Mouse (Mus musculus) ovary, postnatal 14 days (tissue): Measurements from ENCODE around the gene Calm3.
A peak's percentile ranks its signal among the peaks of the same experiment; 100 is the strongest.

Source experiments
- DNase-seq: peaks from one replicate; pipeline ENCODE4 v3.0.0; 2022; ENCODE audit warnings: low spot score

The Calm3 gene

DNA sequence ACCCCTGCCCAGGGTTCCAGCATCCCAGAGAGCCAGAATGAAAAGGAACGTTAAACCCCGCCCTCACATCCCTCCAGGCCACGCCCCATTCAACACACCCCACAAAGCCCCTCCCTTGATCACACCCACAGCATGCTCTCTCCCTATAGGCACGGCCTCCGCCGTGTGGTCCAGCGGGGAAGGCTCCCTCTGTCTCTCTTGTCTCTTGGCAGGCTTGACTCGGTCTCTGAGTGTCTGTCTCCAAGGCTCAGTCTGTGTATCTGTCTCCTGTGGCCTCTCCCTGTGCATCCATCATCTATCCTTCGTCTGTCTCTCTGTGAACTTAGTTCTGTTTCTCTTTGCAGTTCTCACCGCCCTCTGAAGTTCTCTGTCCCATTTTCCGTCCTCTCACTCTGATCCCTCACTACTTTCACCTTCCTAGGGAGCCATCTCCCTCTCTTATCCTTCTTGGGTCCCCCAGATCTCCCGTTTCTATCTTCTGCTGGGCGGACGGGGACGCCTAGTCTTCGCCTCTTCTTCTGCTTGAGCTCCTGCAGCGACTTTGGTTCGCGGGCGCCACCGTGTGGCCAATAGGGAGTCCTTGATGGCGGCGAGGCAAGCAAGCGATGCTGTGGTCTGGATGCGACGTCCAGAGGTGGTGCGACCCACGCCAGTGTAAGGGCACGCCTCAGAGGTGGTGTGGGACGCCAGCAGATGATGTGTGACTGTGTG, 32.1 kb downstream of the Calm3 start, which contains the start of gene Gng8:
TSS of gene Gng8 (plus strand) at position 146 of the 711 bp plus-strand sequence.
- peak; percentile 81 for DNase-seq

DNA sequence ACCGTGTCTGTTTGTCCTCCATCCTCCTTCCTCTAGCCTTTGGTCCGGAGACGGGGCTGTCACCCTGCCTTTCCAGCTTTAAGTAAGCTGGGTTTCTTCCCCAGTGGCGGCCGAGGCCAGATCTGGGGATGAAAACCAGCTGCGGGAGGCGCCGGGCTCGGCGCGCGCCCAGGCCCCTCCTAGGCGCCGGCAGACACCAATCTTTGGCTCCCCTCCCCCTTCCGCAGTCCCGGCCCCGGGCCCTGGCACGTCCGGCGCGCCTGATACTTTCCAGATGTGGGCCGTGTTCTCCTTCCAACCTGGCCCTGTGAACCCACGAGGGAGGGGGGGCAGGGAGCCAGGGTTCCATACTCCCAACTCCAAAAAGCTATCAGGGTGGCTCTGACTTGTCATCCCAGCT, 33.0 kb downstream of the Calm3 start:
- peak; percentile 76 for DNase-seq

DNA sequence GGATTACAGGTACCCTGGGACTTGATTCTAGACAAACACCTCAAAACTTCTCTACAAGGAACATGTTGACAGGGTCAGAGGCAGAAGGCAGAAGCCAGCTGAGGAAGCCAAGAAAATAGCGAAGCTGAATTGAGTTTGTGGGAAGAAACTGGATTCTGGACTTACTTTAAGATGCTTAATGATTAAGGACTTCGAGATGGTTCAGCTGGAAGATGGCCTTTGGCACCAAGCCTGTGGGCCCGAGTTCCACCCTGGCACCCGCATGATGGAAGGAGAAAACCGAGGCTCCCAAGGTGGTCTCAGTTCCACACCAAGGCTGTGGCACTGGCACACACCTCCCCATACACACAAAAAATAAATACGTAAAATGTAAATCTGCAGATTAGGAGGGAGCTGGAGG, 33.4 kb downstream of the Calm3 start:
- DNase-seq = no peak

DNA sequence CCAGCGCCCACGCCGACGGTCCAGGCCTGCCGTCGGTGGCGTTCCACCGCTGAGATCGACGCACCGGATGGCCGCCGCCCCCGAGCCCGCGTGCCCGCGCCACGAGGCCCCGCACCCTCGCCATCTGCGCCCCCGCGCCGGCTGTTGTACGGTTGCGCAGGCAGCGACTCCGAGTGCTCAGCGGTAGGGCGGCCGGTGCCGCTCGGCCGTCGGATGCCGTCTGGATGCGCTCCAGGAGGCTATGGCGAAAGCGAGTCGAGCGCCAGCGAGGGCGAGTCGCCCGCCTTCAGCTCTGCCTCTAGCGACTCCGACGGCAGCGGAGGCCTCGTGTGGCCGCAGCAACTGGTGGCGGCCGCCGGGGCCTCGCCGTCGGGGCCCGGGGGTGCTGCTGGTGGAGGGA, 38.0 kb downstream of the Calm3 start:
- no peak for DNase-seq

DNA sequence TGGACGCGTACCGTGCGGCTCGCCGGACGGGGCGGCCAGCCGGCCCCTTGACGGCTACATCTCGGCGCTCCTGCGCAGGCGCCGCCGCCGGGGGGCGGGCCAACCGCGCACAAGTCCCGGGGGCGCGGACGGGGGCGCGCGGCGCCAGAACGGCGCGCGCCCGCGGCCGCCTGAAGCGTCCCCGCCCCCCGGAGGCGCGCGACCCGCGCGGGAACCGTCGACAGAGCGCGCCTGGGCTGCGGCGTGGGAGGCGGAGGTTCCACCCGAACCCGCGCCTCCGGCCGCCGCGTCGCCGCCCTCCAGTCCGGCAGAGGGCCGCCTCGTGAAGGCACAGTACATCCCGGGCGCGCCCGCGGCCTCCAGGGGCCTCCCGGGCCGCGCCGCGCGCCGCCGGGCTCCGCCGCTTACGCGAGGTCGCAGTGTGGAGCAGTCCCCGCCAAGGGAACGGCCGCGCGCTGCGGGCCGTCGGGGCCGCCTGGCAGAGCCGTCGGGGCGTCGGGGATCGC, 38.6 kb downstream of the Calm3 start:
- DNase-seq = no peak

DNA sequence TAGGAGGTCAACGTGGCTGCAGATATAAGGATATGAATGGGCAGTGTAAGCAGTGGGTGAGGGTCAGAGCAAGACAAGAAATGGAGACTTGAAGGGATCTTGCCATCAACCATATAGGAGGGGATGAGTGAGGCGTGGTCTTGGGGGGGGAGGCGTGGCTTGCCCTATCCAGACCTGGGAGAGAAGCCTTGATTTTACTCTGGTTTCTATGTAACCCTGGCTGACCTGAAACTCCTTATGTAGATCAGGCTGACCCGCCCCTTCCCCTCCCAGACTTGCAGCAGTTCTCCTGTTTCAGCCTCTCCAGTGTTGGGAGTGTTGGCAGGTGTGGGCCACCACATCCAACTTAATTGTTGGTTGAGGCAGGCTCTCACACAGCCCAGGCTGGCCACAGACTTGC, 39.6 kb downstream of the Calm3 start:
- DNase-seq = no peak

DNA sequence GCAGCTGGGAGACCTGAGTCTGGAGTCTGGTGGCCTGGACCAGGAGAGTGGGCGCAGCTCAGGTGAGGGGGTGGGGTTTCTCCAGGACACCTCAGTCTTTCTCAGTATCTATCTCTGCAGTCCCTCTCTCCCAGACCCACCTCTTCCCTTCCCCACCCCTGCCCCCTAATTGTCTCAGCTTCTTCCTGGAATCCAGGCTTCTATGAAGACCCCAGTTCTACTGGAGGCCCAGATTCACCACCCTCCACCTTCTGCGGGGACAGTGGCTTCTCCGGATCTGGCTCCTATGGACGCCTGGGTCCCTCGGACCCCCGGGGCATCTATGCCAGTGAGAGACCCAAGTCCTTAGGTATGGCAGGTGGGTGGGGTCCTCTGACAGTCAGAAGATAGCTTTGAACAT, 40.8 kb downstream of the Calm3 start:
- no peak for DNase-seq

DNA sequence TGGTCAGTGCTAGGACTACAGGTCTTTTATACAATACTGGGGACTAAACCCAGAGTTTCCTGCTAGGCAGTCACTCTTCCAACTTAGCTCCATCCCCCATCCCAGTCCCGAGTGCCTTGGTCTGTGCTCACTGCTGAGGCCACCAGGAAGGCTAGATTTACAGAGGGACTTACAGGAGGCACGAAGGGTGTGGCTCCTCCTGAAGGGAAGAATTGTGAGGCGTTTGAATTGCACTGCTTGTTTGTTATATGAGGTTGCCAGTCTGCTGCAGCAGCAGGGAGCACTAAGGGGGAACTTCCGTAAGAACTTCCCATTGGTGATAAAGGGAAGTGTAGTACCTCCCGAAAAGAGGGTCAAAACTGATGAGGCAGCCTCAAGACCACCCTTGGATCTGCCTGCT, 43.3 kb downstream of the Calm3 start:
- DNase-seq = no peak

DNA sequence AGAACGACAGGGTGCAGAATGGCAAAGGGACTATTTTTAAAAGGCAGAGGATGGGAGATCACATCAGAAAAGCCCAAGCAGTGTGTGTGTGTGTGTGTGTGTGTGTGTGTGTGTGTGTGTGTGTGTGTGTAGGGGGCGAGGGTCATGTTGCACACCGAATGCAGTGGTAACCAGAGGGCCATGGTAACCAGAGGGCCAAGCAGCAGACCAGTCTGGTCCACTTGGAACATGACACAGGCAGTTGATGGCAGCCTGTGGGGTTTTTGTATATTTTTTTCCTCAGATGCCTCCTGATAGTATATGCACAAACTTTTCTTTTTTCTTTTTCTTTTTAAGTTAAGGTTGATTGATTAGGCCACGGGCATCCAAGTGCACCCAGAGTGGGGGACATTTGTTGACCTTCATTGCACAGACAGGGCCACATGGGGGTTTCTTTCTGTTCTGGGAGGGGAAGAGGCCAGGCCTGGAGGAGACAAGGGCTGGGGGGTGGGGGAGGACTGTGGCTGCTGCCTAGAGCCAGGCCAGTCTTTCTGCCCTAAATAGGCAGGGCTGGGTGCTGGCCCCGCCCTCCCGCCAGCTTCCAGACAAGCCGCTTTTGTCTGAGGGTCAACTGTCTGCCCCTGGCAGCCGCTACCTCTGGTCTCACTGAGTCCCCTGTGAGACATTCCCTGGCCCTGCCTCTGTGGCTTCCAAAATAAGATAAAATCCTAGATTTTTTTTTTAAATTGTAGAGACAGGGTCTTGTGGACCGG, 43.9 kb downstream of the Calm3 start:
- no peak for DNase-seq

DNA sequence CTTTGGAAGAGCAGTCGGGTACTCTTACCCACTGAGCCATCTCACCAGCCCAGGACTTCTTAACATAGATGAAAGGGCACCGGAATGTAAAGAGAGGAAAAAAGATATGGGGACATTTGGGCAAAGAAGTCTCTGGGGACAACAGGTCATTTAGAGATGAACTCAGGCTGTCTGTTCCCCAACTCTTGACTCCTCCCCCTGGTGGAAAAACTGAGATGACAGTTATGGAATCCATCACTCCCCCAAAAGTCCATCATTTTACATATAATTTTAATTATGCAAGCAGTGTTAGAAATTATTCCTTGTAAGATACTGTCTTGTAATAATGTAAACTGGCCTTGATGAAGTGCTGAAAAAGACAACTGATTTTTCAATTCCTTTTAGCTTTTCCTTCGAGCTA, 46.2 kb downstream of the Calm3 start:
- no peak for DNase-seq

DNA sequence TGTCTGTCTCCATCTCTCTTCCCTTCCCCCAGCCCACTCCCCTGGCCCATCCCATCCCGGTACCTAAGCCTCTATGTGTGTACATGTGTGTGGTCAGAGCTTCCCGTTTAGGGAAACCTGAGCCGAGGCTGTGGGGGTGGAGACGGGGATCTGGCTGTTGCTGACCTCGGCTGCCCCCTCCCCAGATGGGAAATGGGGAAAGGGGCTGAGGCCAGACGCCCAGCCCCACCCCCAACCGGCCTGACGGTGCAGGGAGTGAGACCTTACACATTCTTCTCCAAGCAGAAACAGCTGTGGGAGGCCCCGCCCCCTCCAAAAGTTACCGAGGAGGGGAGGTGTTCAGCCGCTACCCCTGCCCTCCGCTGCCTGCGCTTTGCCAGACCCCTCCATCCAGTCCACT, 47.3 kb downstream of the Calm3 start:
- DNase-seq = no peak

DNA sequence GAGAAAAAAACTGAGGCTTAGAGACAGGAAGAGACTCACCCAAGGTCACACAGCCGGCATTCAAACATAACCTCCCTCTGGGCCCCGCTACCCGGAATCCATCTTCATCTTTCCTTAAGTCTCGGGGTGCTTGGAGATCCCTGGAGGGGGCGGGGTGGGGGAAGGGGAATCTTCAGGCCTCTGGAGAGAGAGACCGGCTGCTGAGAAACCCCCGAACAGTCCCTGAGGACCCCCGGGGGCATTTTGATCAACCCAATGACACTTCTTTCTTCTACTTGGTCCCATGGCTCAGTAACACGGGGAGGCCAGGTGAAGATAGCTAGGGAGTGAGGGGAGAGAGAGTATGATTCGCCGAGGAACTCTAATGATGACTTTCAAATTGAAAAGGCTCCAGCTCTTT, 47.9 kb downstream of the Calm3 start:
- DNase-seq = no peak

DNA sequence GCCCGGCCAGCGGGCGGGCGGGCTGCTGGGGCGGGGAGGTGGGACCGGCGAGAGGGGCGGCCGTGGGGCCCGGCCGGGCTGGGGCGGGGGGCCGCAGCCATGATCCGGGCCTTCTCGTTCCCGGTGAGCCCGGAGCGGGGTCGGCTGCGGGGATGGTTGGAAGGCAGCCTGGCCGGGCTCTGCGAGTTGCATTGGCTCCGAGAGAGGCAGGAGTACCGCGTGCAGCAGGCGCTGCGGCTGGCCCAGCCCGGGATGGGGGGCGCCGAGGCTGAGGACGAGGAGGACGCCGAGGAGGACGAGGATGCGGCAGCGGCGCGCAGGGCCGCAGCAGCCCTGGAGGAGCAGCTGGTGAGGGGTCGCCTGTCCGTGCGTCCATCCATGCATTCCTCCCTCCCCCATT, 48.6 kb downstream of the Calm3 start:
- DNase-seq = no peak

DNA sequence AGATGAGACGGTGACA, 48.8 kb downstream of the Calm3 start, which contains the start of gene Dact3:
TSS of gene Dact3 (plus strand) at position 8 of the 16 bp plus-strand sequence.
- DNase-seq = no peak

DNA sequence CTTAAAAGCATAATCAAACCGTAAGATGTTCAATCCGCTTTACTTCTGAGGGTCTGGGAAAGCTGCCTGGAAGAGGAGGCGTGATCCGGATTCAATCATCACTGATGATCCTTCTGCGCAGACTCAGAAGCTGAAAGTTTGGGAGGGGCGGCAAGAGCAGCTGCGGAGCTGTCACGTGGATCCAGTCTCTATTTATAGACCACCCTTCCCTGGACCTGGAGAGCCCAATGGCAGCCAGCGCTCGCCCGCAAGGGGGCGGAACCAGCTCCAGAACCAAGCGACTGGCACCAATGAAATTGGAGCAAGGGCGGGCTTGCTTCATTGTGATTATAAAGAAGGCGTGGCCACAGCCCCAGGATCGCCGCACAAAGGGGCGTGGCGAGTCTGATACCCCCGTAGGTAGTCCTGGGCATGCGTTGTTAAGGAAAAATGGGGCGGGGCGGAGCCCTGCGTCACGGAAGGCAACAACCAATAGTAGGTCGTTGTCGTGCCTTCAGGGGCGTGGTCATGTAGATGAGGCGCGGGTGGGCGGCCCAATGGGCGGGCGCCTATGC, 49.1 kb downstream of the Calm3 start:
- peak; percentile 98 for DNase-seq

DNA sequence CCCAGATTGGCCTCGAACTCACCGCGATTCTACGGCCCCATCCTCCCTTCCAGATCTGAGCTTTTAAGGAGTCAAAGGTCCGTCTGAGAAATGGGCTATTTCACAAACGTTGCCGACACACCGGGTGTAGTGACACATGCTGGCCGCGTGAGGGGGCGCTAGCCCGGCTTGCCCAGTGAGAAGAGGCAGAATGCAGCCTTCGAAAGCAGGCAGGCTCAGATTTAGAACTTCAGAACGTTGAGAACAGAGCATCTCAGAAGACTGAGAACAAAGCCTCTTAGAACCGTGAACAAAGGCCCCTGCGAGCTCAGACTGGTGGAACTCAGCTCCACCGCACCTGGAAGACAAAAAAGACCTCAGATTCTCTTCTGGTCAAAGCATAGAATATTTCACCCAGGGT, 49.7 kb downstream of the Calm3 start:
- DNase-seq = peak; percentile 66

DNA sequence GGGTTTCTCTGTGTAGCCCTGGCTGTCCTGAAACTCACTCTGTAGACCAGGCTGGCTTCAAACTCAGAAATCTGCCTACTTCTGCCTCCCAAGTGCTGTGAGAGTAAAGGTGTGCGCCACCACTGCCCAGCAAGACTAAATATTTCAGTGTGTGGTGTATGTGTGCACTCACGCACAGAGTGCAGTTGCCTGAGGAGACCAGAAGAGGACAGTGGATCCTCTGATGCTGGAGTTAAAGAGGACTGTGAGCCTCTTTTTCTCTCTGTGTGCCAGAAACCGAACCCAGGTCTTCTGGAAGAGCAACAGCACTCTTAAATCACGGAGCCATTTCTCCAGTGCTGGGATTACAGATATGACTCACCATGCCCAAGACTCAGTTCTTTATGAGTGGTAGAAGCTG, 50.5 kb downstream of the Calm3 start:
- DNase-seq = no peak

DNA sequence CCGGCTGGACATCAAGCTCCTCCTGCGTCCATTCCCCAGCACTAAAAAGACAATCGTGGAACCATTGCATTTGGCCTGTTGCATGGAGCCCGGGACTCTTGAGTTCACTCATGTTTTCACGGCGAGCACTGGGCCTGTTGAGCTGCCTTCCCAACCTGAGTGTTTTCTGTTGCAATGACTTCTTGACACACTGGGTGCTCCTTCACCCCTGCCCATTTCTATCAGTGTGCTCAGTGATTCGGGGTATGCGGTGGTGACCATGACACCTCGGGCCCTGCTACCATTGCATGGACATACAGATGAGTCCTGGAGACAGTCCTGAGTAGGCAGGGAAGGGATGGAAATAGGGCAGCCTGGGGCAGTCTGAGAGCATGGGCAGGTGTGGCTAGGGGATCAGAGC, 51.4 kb downstream of the Calm3 start:
- DNase-seq = no peak

DNA sequence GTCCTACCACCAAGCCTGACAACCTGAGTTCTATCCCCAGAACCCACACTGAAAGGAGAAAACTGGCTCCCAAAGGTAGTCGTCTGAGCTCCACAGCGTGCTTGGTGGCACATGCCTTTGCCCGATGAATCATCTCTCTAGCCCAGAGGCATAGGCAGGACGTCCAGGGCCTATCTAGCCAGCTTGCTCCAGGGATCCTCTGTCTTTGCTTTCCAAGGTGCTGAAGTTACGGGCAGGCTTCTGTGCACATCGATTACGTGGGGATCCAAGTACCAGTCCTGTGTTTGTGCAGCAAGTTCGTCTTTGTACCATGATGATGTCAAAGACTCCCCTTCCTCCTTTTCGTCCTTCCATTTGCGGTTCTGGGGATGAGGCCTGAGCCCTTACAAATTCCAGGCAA, 52.3 kb downstream of the Calm3 start:
- no peak for DNase-seq

DNA sequence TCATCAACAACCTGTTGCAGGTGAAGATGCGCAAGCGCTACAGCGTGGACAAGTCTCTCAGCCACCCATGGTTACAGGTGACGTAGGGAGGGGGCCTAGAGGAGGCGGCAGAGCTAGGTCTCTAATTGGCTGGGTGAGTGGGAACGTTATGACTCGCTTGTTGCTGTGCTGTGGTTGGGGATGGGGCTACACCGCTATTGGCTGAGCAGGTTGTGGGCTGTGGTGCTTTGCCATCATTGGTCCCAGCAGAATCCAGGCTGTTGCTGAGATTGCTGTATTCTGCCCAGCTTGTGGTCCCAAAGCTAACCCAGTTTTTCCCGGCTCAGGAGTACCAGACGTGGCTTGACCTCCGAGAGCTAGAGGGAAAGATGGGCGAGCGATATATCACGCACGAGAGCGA, 54.4 kb downstream of the Calm3 start:
- DNase-seq = no peak

DNA sequence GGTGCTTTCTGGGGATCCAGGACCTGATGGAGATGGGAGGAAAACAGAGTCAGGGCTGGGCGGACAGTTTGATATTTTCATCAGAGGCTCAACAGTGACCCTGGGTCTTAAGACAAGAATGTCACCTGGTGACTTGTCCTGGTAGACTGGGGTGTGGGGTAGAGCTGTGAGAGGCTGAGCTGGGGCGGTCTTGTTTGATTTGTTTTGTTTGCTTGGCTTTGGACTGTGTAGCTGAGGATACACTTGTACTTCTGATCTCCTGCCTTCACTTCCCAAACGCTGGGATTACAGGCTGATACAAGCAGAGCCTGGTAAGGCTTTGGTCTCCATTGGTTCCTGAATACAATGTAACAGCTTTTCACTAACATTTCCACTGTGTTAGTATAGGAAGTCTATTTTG, 56.4 kb downstream of the Calm3 start:
- DNase-seq = no peak
